Mouse (Mus musculus) hindbrain, embryonic 11.5 days (tissue): ENCODE measurements around the gene Setd1a. TPM values are rescaled to one million over a fixed set of nuclear protein-coding genes. Genes with fewer than 3 reads are reported as not detected.

Experiments used
- polyA plus RNA-seq: library from polyadenylated mRNA; unstranded; fragments of >200 nt; fragmentation: Nextera tagmentation; extraction: Ambion mirVana; gene quantifications from 2 replicates; pipeline ENCODE4 v1.2.1, GENCODE M21; 2014

Gene Setd1a
- polyA plus RNA-seq, 1 experiment from 2014 or later: 22.4 TPM

Other genes with a start within 250 kb of the Setd1a start
- 7.7 and 8.6 TPM in 2 replicates for gene Tmem265, start 215.3 kb upstream of the Setd1a start, polyA plus RNA-seq
- 50.4 and 54.0 TPM in 2 replicates for gene Phkg2, start 203.3 kb upstream of the Setd1a start, polyA plus RNA-seq
- 11.9 and 16.4 TPM in 2 replicates for gene Ccdc189, start 188.1 kb upstream of the Setd1a start, polyA plus RNA-seq
- gene Rnf40, start 187.9 kb upstream of the Setd1a start, polyA plus RNA-seq: 31.4 and 33.6 TPM in 2 replicates
- 28.0 and 31.0 TPM in 2 replicates for gene Zfp629, start 160.9 kb upstream of the Setd1a start, polyA plus RNA-seq
- 58.4 and 61.5 TPM in 2 replicates for gene Bcl7c, start 67.7 kb upstream of the Setd1a start, polyA plus RNA-seq
- gene Ctf1, start 63.9 kb upstream of the Setd1a start, polyA plus RNA-seq: 6.8 and 9.2 TPM in 2 replicates
- gene Ctf2, start 44.5 kb upstream of the Setd1a start, polyA plus RNA-seq: 0.15 and 0.22 TPM in 2 replicates
- 6.2 and 10.7 TPM in 2 replicates for gene Fbxl19, start 32.1 kb upstream of the Setd1a start, polyA plus RNA-seq
- 6.7 and 8.5 TPM in 2 replicates for gene Orai3, start 6.9 kb upstream of the Setd1a start, polyA plus RNA-seq
- not detected in 2 replicates for gene Gm49388, start 8.9 kb downstream of the Setd1a start, polyA plus RNA-seq
- 7.6 and 7.8 TPM in 2 replicates for gene Hsd3b7, start 23.9 kb downstream of the Setd1a start, polyA plus RNA-seq
- 11.6 and 15.0 TPM in 2 replicates for gene Stx4a, start 47.6 kb downstream of the Setd1a start, polyA plus RNA-seq
- gene Stx1b, start 47.9 kb downstream of the Setd1a start, polyA plus RNA-seq: 9.1 and 10.1 TPM in 2 replicates
- 16.5 and 21.5 TPM in 2 replicates for gene Zfp646, start 99.6 kb downstream of the Setd1a start, polyA plus RNA-seq
- 23.1 and 23.3 TPM in 2 replicates for gene Zfp668, start 100.2 kb downstream of the Setd1a start, polyA plus RNA-seq
- 0.59 and 0.60 TPM in 2 replicates for gene Prss53, start 114.3 kb downstream of the Setd1a start, polyA plus RNA-seq
- gene Gm21974, start 118.8 kb downstream of the Setd1a start, polyA plus RNA-seq: not detected in 2 replicates
- gene Vkorc1, start 118.9 kb downstream of the Setd1a start, polyA plus RNA-seq: 48.0 and 53.9 TPM in 2 replicates
- 96.5 and 105 TPM in 2 replicates for gene Bckdk, start 127.4 kb downstream of the Setd1a start, polyA plus RNA-seq
- 49.7 and 50.1 TPM in 2 replicates for gene Kat8, start 135.8 kb downstream of the Setd1a start, polyA plus RNA-seq
- gene Prss8, start 153.4 kb downstream of the Setd1a start, polyA plus RNA-seq: 3.4 and 4.9 TPM in 2 replicates
- 8.5 and 11.0 TPM in 2 replicates for gene Prss36, start 170.1 kb downstream of the Setd1a start, polyA plus RNA-seq
- gene Fus, start 190.8 kb downstream of the Setd1a start, polyA plus RNA-seq: 58.7 and 65.0 TPM in 2 replicates
- 8.4 and 11.0 TPM in 2 replicates for gene Pycard, start 217.2 kb downstream of the Setd1a start, polyA plus RNA-seq
- gene Trim72, start 227.3 kb downstream of the Setd1a start, polyA plus RNA-seq: not detected in 2 replicates